Mouse (Mus musculus) forebrain, embryonic 14.5 days (tissue): ENCODE measurements at regions not wholly inside any gene's neighbourhood (a gene's known extent, or its start where the extent isn't known, plus 50 kb on each side); places are given as distances from the start of the nearest gene placed in this dataset.

Source experiments
- ATAC-seq: fragments of 200-750 bp; cut with Nextera tagmentation; 2 replicates; pipeline ENCODE4 v1.8.0; 2017; ENCODE audit warnings: mild to moderate bottlenecking, moderate library complexity
- DNase-seq: peaks from one replicate; pipeline ENCODE4 v3.0.0-alpha.2; 2015; ENCODE audit warnings: low spot score
- H3K27ac ChIP-seq: fragments of 300-500 bp; sonication (generic); 2 replicates; pipeline ENCODE4 v1.5.1; 2014; ENCODE audit warnings: low read depth, mild to moderate bottlenecking, control low read depth, low read length, moderate library complexity
- H3K27me3 ChIP-seq: fragments of 300-500 bp; sonication (generic); replicated peaks from 2 replicates; pipeline ENCODE4 v1.6.1; 2014; ENCODE audit warnings: low read length, control low read depth, mixed read lengths; ENCODE audit not compliant: control insufficient read depth, insufficient read depth
- H3K36me3 ChIP-seq: fragments of 300-500 bp; sonication (generic); 2 replicates; pipeline ENCODE4 v1.6.1; 2014; ENCODE audit warnings: low read length, control low read depth; ENCODE audit not compliant: control insufficient read depth, insufficient read depth
- H3K4me1 ChIP-seq: fragments of 300-500 bp; sonication (generic); 2 replicates; pipeline ENCODE4 v1.6.1; 2014; ENCODE audit warnings: antibody characterized with exemption, low read length, control low read depth; ENCODE audit not compliant: control insufficient read depth, insufficient read depth
- H3K4me2 ChIP-seq: fragments of 300-500 bp; sonication (generic); 2 replicates; pipeline ENCODE4 v1.6.1; 2014; ENCODE audit warnings: mild to moderate bottlenecking, control low read depth, low read length
- H3K4me3 ChIP-seq: fragments of 300-500 bp; sonication (generic); 2 replicates; pipeline ENCODE4 v1.5.1; 2014; ENCODE audit warnings: low read depth, low read length, control low read depth
- H3K9ac ChIP-seq: fragments of 300-500 bp; sonication (generic); 2 replicates; pipeline ENCODE4 v1.6.1; 2014; ENCODE audit warnings: mild to moderate bottlenecking, low read length, control low read depth, moderate library complexity
- H3K9me3 ChIP-seq: fragments of 300-500 bp; sonication (generic); replicated peaks from 2 replicates; pipeline ENCODE4 v1.6.1; 2016; ENCODE audit warnings: low read length, control low read depth, mixed read lengths; ENCODE audit not compliant: control insufficient read depth
- WGBS: fragments of 180-500 bp; shearing (Covaris S2); extraction: QIAGEN DNeasy Blood & Tissue Kit; methylation state at CpG from one replicate; pipeline ENCODE4 v1.1.7; 2014; 5-methylcytosine and 5-hydroxymethylcytosine counted together

- no peak overlapping the region for H3K4me3 ChIP-seq
- ATAC-seq: no peak
- no peak for DNase-seq
- no peaks in the 10 kb centered on the region for H3K27me3 ChIP-seq
- no peaks in the 10 kb centered on the region for H3K9me3 ChIP-seq
- no peak overlapping the region for H3K4me2 ChIP-seq
- 90% methylated on average over 5 of the region's 5 CpGs for WGBS
- H3K36me3 ChIP-seq: no peaks in the 10 kb centered on the region
- no peak overlapping the region for H3K27ac ChIP-seq
- no peak overlapping the region for H3K9ac ChIP-seq
- peaks cover 8% of the 10 kb centered on the region for H3K4me1 ChIP-seq
Measured at GRCm38 (mm10) chr15:51594060-51594459, 2290.6 kb upstream of the Gm7489 start.

- H3K4me1 ChIP-seq: peaks cover 8% of the 10 kb centered on the region
- H3K9me3 ChIP-seq: no peaks in the 10 kb centered on the region
- no peaks in the 10 kb centered on the region for H3K27me3 ChIP-seq
- H3K4me2 ChIP-seq: no peak overlapping the region
- no peak overlapping the region for H3K27ac ChIP-seq
- WGBS: 83% methylated on average over 1 of the region's 1 CpGs
- H3K9ac ChIP-seq: no peak overlapping the region
- H3K36me3 ChIP-seq: no peaks in the 10 kb centered on the region
- DNase-seq (peak; percentile 45), ATAC-seq (peak; percentile 30; the same call in 1 of the 2 replicates)
- no peak overlapping the region for H3K4me3 ChIP-seq
Measured at GRCm38 (mm10) chr15:51595655-51596054, 2289.1 kb upstream of the Gm7489 start.

GRCm38 (mm10) chr15:51597841-51598240 lies 2286.9 kb upstream of the Gm7489 start:
- no peak overlapping the region for H3K9ac ChIP-seq
- H3K27me3 ChIP-seq: no peaks in the 10 kb centered on the region
- no peaks in the 10 kb centered on the region for H3K9me3 ChIP-seq
- no peak overlapping the region for H3K4me3 ChIP-seq
- no peaks in the 10 kb centered on the region for H3K36me3 ChIP-seq
- no peaks in the 10 kb centered on the region; the same call in 1 of the 2 replicates for H3K4me1 ChIP-seq
- ATAC-seq (no peak), DNase-seq (no peak)
- H3K27ac ChIP-seq: no peak overlapping the region
- WGBS: 82% methylated on average over 3 of the region's 3 CpGs
- H3K4me2 ChIP-seq: no peak overlapping the region

DNA sequence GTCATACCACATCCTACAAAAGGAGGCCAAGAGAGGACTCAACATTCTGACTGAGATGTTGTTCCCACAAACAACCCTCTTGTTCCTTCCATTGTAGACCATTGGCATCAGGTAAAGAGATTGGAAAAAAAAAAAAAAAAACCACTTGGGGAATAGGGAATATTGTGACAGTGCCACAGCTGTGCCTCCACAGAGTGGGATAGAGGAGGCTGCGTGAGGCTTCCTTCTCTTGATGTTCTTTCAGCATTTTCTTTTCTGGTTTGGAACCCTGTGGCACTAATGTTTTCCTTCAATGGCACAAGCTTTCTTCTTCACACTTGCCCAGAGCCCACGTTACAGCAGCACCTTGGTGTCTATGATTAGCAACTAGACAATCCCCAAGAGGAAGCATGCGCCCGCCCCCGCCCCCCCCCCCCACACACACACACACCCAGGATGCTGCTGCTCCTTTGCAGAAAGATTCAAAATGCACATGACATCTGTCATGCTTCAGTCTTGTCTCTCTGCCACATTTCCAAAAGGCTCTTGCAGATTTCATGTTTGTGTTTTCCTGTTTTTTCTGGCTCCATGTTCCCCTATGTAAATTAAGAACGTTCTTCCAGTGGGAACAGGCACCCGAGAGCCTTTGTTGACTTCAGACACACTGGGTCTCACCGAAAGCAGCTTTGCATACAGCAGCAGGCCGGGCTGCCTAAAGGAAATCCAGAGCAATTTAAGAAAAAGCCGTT lies 2283.4 kb upstream of the Gm7489 start:
- DNase-seq: peak; percentile 70
- H3K27me3 ChIP-seq: no peaks in the 10 kb centered on the region
- H3K9me3 ChIP-seq: no peaks in the 10 kb centered on the region
- no peaks in the 10 kb centered on the region for H3K36me3 ChIP-seq
- no peaks in the 10 kb centered on the region; the same call in 1 of the 2 replicates for H3K4me1 ChIP-seq
- no peak overlapping the region for H3K4me3 ChIP-seq
- no peak overlapping the region for H3K4me2 ChIP-seq
- H3K27ac ChIP-seq: no peak overlapping the region
- WGBS: 46% methylated on average over 10 of the region's 10 CpGs
- H3K9ac ChIP-seq: no peak overlapping the region
- ATAC-seq: peak; percentile 62; the same call in 1 of the 2 replicates

DNA sequence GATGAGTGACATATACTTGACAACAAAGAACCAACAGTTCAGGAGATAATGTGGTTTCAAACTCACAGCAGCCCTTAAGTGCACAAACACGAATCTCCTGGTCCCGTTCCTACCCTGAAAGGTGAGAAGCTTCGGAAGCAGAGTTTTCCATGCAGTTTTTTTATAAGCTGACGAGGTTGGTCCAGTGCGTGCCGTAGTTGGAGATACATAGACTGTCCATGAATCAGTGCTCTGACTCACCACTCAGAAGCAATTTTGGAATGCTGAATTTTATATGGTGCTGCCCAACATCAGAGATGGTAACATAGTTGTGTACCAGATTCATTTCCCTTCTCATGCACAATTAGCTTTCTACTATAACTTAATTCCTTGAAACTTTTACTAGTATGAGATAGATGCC lies 2263.3 kb upstream of the Gm7489 start:
- no peak overlapping the region for H3K4me3 ChIP-seq
- H3K9me3 ChIP-seq: no peaks in the 10 kb centered on the region
- no peaks in the 10 kb centered on the region for H3K4me1 ChIP-seq
- DNase-seq (no peak), ATAC-seq (no peak)
- 92% methylated on average over 6 of the region's 6 CpGs for WGBS
- H3K9ac ChIP-seq: no peak overlapping the region
- no peaks in the 10 kb centered on the region for H3K27me3 ChIP-seq
- no peaks in the 10 kb centered on the region for H3K36me3 ChIP-seq
- no peak overlapping the region for H3K4me2 ChIP-seq
- H3K27ac ChIP-seq: no peak overlapping the region

- no peak overlapping the region for H3K4me3 ChIP-seq
- WGBS: 70% methylated on average over 5 of the region's 5 CpGs
Measured at GRCm38 (mm10) chr15:51627463-51627862, 2257.2 kb upstream of the Gm7489 start.

DNA sequence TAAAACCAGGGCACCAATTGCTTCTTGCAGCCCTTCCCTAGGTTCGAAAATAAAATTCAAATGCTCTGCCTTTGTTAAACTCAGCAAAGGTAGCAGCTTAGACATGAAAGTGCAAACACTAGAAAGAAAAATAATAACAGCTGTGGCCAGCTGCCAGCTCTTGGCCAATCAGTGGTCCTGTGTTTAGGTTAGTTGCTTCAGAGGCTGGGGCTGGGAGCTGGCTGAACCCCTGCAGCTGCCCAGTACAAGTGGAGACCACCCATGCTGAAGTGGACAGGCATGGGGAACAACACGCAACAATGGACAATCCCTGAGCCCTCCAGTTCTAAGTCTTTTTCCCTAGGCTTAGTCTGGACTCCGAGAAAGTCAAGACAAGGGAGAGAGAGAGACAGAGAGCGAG lies 2256.2 kb upstream of the Gm7489 start:
- H3K4me2 ChIP-seq: no peak overlapping the region
- peaks cover 2% of the 10 kb centered on the region; the same call in 1 of the 2 replicates for H3K4me1 ChIP-seq
- WGBS: 32% methylated on average over 4 of the region's 4 CpGs
- DNase-seq: peak; percentile 22
- H3K27ac ChIP-seq: no peak overlapping the region
- H3K36me3 ChIP-seq: no peaks in the 10 kb centered on the region
- 0 out of 2 replicates have a peak, but pooled peaks have one; percentile 42 for ATAC-seq
- H3K4me3 ChIP-seq: no peak overlapping the region
- H3K9ac ChIP-seq: no peak overlapping the region
- no peaks in the 10 kb centered on the region for H3K9me3 ChIP-seq
- H3K27me3 ChIP-seq: no peaks in the 10 kb centered on the region

More at GRCm38 (mm10) chr15:51627463-51627862, 2257.2 kb upstream of the Gm7489 start:
- Histone ChIP-seq H3K27ac (no peak overlapping the region), H3K9ac (no peak overlapping the region), H3K4me2 (no peak overlapping the region), H3K9me3 (no peaks in the 10 kb centered on the region), H3K36me3 (no peaks in the 10 kb centered on the region), H3K27me3 (no peaks in the 10 kb centered on the region), H3K4me1 (peaks cover 2% of the 10 kb centered on the region; the same call in 1 of the 2 replicates)
- DNase-seq: peak; percentile 81
- ATAC-seq: peak; percentile 82

- 53% methylated on average over 10 of the region's 10 CpGs for WGBS
- ATAC-seq (no peak), DNase-seq (peak; percentile 24)
- Histone ChIP-seq H3K4me2 (no peak overlapping the region), H3K27ac (no peak overlapping the region), H3K4me3 (no peak overlapping the region), H3K9ac (no peak overlapping the region), H3K27me3 (no peaks in the 10 kb centered on the region), H3K4me1 (peaks cover 11% of the 10 kb centered on the region; the same call in 1 of the 2 replicates), H3K36me3 (no peaks in the 10 kb centered on the region), H3K9me3 (no peaks in the 10 kb centered on the region)
Measured at GRCm38 (mm10) chr15:51631881-51632280, 2252.8 kb upstream of the Gm7489 start.

DNA sequence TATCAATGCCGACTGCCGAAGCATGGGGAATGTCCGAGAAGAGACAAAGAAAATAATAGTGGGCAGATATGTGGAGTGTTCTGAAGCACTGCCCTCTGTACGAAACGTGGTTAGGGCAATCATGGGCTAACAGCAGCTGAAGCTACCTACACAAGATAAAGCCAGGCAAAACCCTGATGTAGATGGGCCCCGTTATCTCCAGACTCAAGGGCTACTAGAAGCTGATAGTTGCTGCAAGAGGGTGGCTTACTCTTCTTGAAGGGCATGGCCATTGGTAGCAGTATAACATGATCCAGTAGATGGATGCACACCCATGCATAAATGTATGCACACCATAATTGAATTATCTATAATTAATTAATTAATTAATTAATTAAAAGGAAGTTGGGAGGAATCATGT lies 2251.6 kb upstream of the Gm7489 start:
- H3K27ac ChIP-seq: no peak overlapping the region
- H3K4me1 ChIP-seq: peaks cover 11% of the 10 kb centered on the region; the same call in 1 of the 2 replicates
- H3K4me2 ChIP-seq: no peak overlapping the region
- WGBS: 88% methylated on average over 6 of the region's 6 CpGs
- DNase-seq: no peak
- ATAC-seq: no peak
- no peaks in the 10 kb centered on the region for H3K9me3 ChIP-seq
- no peaks in the 10 kb centered on the region for H3K27me3 ChIP-seq
- H3K9ac ChIP-seq: no peak overlapping the region
- no peaks in the 10 kb centered on the region for H3K36me3 ChIP-seq
- no peak overlapping the region for H3K4me3 ChIP-seq
